31 mouse cellular contexts compared by ENCODE assay signal in the genomic region with DNA sequence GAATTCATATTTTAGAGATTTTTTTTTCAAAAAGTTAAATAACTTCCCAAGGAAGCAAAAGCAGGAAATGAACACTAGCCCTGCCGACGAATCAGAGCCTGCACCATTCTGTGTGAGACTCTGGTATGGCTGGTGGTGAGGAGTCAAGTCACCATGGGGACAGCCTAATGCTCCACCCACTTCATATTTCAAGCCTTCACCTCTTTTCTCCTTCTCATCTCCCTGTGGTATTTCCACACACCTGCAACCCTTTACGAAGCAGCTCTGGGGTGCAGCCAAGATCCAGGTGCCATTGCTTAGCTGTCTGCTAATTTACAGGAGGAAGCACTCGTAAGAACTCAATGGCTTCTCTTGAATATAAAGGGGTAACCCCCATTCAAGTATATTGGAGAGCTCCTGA. TPM values are rescaled to one million over a fixed set of nuclear protein-coding genes. Genes with fewer than 3 reads are reported as not detected.
"Had no signal": no experiment of that assay in that cellular context is flagged by ENCODE, and none has a peak within 500 bp of the region (broad histone marks: within the 10 kb centered on the region; RNA-seq: fewer than 3 reads in every experiment).

No protein-coding gene starts in this region.

- H3K4me3 ChIP-seq: left cerebral cortex, adult 2 months; limb, embryonic 12.5 days; limb, embryonic 13.5 days; limb, embryonic 15.5 days; liver, embryonic 12.5 days; liver, embryonic 13.5 days; liver, embryonic 15.5 days; lung, embryonic 15.5 days; megakaryocyte, embryonic 14.5 days; midbrain, embryonic 10.5 days; midbrain, embryonic 12.5 days; midbrain, embryonic 13.5 days; midbrain, embryonic 15.5 days; myocyte; neural tube, embryonic 12.5 days; neural tube, embryonic 13.5 days had no signal

- H3K4me1 ChIP-seq: limb, embryonic 12.5 days; limb, embryonic 13.5 days; limb, embryonic 15.5 days; liver, embryonic 12.5 days; liver, embryonic 13.5 days; liver, embryonic 15.5 days; lung, embryonic 15.5 days; megakaryocyte, embryonic 14.5 days; midbrain, embryonic 10.5 days; midbrain, embryonic 12.5 days; midbrain, embryonic 13.5 days; midbrain, embryonic 15.5 days; neural tube, embryonic 12.5 days; neural tube, embryonic 13.5 days had no signal

- H3K27me3 ChIP-seq: limb, embryonic 12.5 days; limb, embryonic 13.5 days; limb, embryonic 15.5 days; liver, embryonic 12.5 days; liver, embryonic 13.5 days; liver, embryonic 15.5 days; lung, embryonic 15.5 days; megakaryocyte, embryonic 14.5 days; midbrain, embryonic 12.5 days; midbrain, embryonic 13.5 days; midbrain, embryonic 15.5 days; neural tube, embryonic 12.5 days; neural tube, embryonic 13.5 days had no signal

- H3K36me3 ChIP-seq: limb, embryonic 12.5 days; limb, embryonic 13.5 days; limb, embryonic 15.5 days; liver, embryonic 12.5 days; liver, embryonic 13.5 days; liver, embryonic 15.5 days; lung, embryonic 15.5 days; midbrain, embryonic 10.5 days; midbrain, embryonic 12.5 days; midbrain, embryonic 13.5 days; midbrain, embryonic 15.5 days; neural tube, embryonic 12.5 days; neural tube, embryonic 13.5 days had no signal

- ATAC-seq: liver, embryonic 12.5 days; liver, postnatal 0 days; midbrain, embryonic 13.5 days; midbrain, embryonic 15.5 days; midbrain, embryonic 16.5 days had no signal

- H3K9ac ChIP-seq: limb, embryonic 12.5 days; limb, embryonic 13.5 days; limb, embryonic 15.5 days; liver, embryonic 12.5 days; liver, embryonic 13.5 days; liver, embryonic 14.5 days; liver, embryonic 15.5 days; liver, postnatal 0 days; lung, embryonic 14.5 days; lung, embryonic 15.5 days; midbrain, embryonic 12.5 days; midbrain, embryonic 13.5 days; midbrain, embryonic 15.5 days; neural tube, embryonic 12.5 days; neural tube, embryonic 13.5 days had no signal

- DNase-seq: layer of hippocampus, postnatal 36 days; left cerebral cortex, postnatal 4 days; liver; liver, embryonic 13.5 days; liver, postnatal 0 days; lung, postnatal 14 days; midbrain, embryonic 14.5 days had no signal

- H3K9me3 ChIP-seq: limb, embryonic 12.5 days; limb, embryonic 13.5 days; limb, embryonic 15.5 days; liver, embryonic 12.5 days; liver, embryonic 13.5 days; liver, embryonic 15.5 days; lung, embryonic 15.5 days; megakaryocyte, embryonic 14.5 days; midbrain, embryonic 10.5 days; midbrain, embryonic 12.5 days; midbrain, embryonic 13.5 days; midbrain, embryonic 15.5 days; neural tube, embryonic 12.5 days; neural tube, embryonic 13.5 days had no signal

- H3K4me2 ChIP-seq: limb, embryonic 12.5 days; limb, embryonic 13.5 days; limb, embryonic 15.5 days; liver, embryonic 11.5 days; liver, embryonic 12.5 days; liver, embryonic 13.5 days; liver, embryonic 15.5 days; lung, embryonic 14.5 days; lung, embryonic 15.5 days; midbrain, embryonic 11.5 days; midbrain, embryonic 12.5 days; midbrain, embryonic 13.5 days; midbrain, embryonic 15.5 days; neural tube, embryonic 12.5 days; neural tube, embryonic 13.5 days had no signal

- H3K27ac ChIP-seq: left cerebral cortex, adult 2 months; limb, embryonic 12.5 days; limb, embryonic 13.5 days; limb, embryonic 15.5 days; liver, embryonic 12.5 days; liver, embryonic 13.5 days; liver, embryonic 14.5 days; liver, embryonic 15.5 days; lung, embryonic 15.5 days; macrophage; midbrain, embryonic 10.5 days; midbrain, embryonic 12.5 days; midbrain, embryonic 13.5 days; midbrain, embryonic 15.5 days; neural tube, embryonic 12.5 days; neural tube, embryonic 13.5 days had no signal

RNA-seq across cellular contexts. Expression of a gene that starts 2.7 kb away (rescaled TPM):
- polyA plus RNA-seq: limb, embryonic 11.5 days; limb, embryonic 12.5 days; limb, embryonic 13.5 days; lung, embryonic 14.5 days; lung, embryonic 15.5 days; midbrain, embryonic 12.5 days; midbrain, embryonic 13.5 days; midbrain, embryonic 14.5 days; midbrain, embryonic 15.5 days; midbrain, embryonic 16.5 days; midbrain, postnatal 0 days; myocyte; neural tube, embryonic 11.5 days; neural tube, embryonic 12.5 days; neural tube, embryonic 13.5 days had no signal

RNA-seq across cellular contexts. Expression of a gene that starts 16.3 kb away (rescaled TPM):
- polyA plus RNA-seq: limb, embryonic 11.5 days; limb, embryonic 12.5 days; limb, embryonic 15.5 days; lung, embryonic 14.5 days; lung, embryonic 15.5 days; midbrain, embryonic 10.5 days; midbrain, embryonic 11.5 days; midbrain, embryonic 12.5 days; midbrain, embryonic 13.5 days; midbrain, embryonic 14.5 days; midbrain, embryonic 16.5 days; myocyte; neural tube, embryonic 11.5 days; neural tube, embryonic 12.5 days; neural tube, embryonic 13.5 days had no signal

RNA-seq across cellular contexts. Expression of a gene that starts 49.1 kb away (rescaled TPM):
- polyA plus RNA-seq: limb, embryonic 11.5 days; limb, embryonic 12.5 days; limb, embryonic 13.5 days; lung, embryonic 14.5 days; lung, embryonic 15.5 days; macrophage; midbrain, embryonic 10.5 days; midbrain, embryonic 11.5 days; midbrain, embryonic 12.5 days; midbrain, embryonic 15.5 days; midbrain, embryonic 16.5 days; midbrain, postnatal 0 days; myocyte; neural tube, embryonic 11.5 days; neural tube, embryonic 12.5 days; neural tube, embryonic 13.5 days had no signal
